Mouse (Mus musculus): ENCODE measurements at regions not wholly inside any gene's neighbourhood (a gene's known extent, or its start where the extent isn't known, plus 50 kb on each side); places are given as distances from the start of the nearest gene placed in this dataset.

GRCm38 (mm10) chr13:72210474-72211309 is 247.2 kb upstream of the Irx1 start:
- TF ChIP-seq POLR2A (IDR thresholded peaks at IDR 0.05; ENCODE audit: low read depth, low read length), result no peak
- no peak for TF ChIP-seq CTCF (IDR thresholded peaks at IDR 0.05; ENCODE audit: borderline replicate concordance, insufficient read depth, low read length)

Data from embryonic fibroblast, embryonic 13.5 days (primary cell).